Mouse (Mus musculus) intestine, postnatal 0 days (tissue): ENCODE data around the gene Derl3. TPM values are rescaled to one million over a fixed set of nuclear protein-coding genes. Genes with fewer than 3 reads are reported as not detected.
A peak's percentile ranks its signal among the peaks of the same experiment; 100 is the strongest.

Experiments used
- ATAC-seq: fragments of 200-750 bp; cut with Nextera tagmentation; 2 replicates; pipeline ENCODE4 v1.8.0; 2017; ENCODE audit warnings: mild to moderate bottlenecking, moderate TSS enrichment, moderate library complexity
- H3K27ac ChIP-seq: fragments of 300-500 bp; sonication (generic); 2 replicates; pipeline ENCODE4 v1.5.1; 2014; ENCODE audit warnings: mild to moderate bottlenecking, low read depth, low read length, moderate library complexity
- H3K27me3 ChIP-seq: fragments of 300-500 bp; sonication (generic); replicated peaks from 2 replicates; pipeline ENCODE4 v1.6.1; 2014; ENCODE audit warnings: low read length, mixed read lengths; ENCODE audit not compliant: control insufficient read depth, insufficient read depth
- H3K36me3 ChIP-seq: fragments of 300-500 bp; sonication (generic); 2 replicates; pipeline ENCODE4 v1.6.1; 2014; ENCODE audit warnings: mild to moderate bottlenecking, moderate library complexity; ENCODE audit not compliant: control insufficient read depth, insufficient read depth
- H3K4me1 ChIP-seq: fragments of 300-500 bp; sonication (generic); replicated peaks from 2 replicates; pipeline ENCODE4 v1.6.1; 2014; ENCODE audit warnings: antibody characterized with exemption, low read length, mixed read lengths; ENCODE audit not compliant: control insufficient read depth, insufficient read depth
- H3K4me2 ChIP-seq: fragments of 300-500 bp; sonication (generic); replicated peaks from 2 replicates; pipeline ENCODE4 v1.6.1; 2014; ENCODE audit warnings: low read depth, mild to moderate bottlenecking, moderate library complexity
- H3K4me3 ChIP-seq: fragments of 300-500 bp; sonication (generic); 2 replicates; pipeline ENCODE4 v1.5.1; 2014; ENCODE audit warnings: low read depth, low read length
- H3K9ac ChIP-seq: fragments of 300-500 bp; sonication (generic); 2 replicates; pipeline ENCODE4 v1.6.1; 2014; ENCODE audit warnings: mild to moderate bottlenecking, low read depth, low read length
- H3K9me3 ChIP-seq: fragments of 300-500 bp; sonication (generic); 2 replicates; pipeline ENCODE4 v1.6.1; 2016; ENCODE audit warnings: mixed run types; ENCODE audit not compliant: control insufficient read depth
- CTCF ChIP-seq: sonication (generic); IDR thresholded peaks from 2 replicates; pipeline ENCODE4 v1.5.1; 2016; ENCODE audit warnings: low read depth, mild to moderate bottlenecking, control low read depth, antibody characterized with exemption, moderate library complexity
- WGBS: fragments of 180-500 bp; shearing (Covaris S2); extraction: QIAGEN DNeasy Blood & Tissue Kit; methylation state at CpG from one replicate; pipeline ENCODE4 v1.1.7; 2014; 5-methylcytosine and 5-hydroxymethylcytosine counted together
- polyA plus RNA-seq: library from polyadenylated mRNA; unstranded; fragments of >200 nt; fragmentation: Nextera tagmentation; extraction: Ambion mirVana; gene quantifications from 2 replicates; pipeline ENCODE4 v1.2.1, GENCODE M21; 2015

The Derl3 gene
- polyA plus RNA-seq, 1 experiment from 2014 or later: 3.7 TPM

GRCm38 (mm10) chr10:75919026-75919425, 25.8 kb downstream of the Derl3 start:
- no peak overlapping the region for H3K9ac ChIP-seq
- no peak overlapping the region for H3K4me3 ChIP-seq
- H3K27me3 ChIP-seq: no peaks in the 10 kb centered on the region
- H3K4me1 ChIP-seq: 0 out of 2 replicates have a peak, but pooled peaks cover 3% of the 10 kb centered on the region
- ATAC-seq: no peak
- peaks cover 29% of the 10 kb centered on the region for H3K36me3 ChIP-seq
- 78% methylated on average over 5 of the region's 5 CpGs for WGBS
- no peaks in the 10 kb centered on the region for H3K9me3 ChIP-seq
- H3K27ac ChIP-seq: no peak overlapping the region
- TF ChIP-seq CTCF: no peak
- no peak overlapping the region for H3K4me2 ChIP-seq

- under 1% methylated on average over 76 of the region's 76 CpGs for WGBS
- peak within 1 kb of the TSS; percentile 82 for H3K4me2 ChIP-seq
- peaks cover 27% of the 10 kb centered on the region for H3K36me3 ChIP-seq
- no peak for TF ChIP-seq CTCF
- H3K27me3 ChIP-seq: no peaks in the 10 kb centered on the region
- H3K4me1 ChIP-seq: 0 out of 2 replicates have a peak, but pooled peaks cover 3% of the 10 kb centered on the region
- peak; percentile 90 for ATAC-seq
- H3K9ac ChIP-seq: peak within 1 kb of the TSS; percentile 86
- H3K27ac ChIP-seq: peak within 1 kb of the TSS; percentile 88
- H3K9me3 ChIP-seq: no peaks in the 10 kb centered on the region
- peak within 1 kb of the TSS; percentile 100 for H3K4me3 ChIP-seq
Measured at GRCm38 (mm10) chr10:75921026-75921725, 28.0 kb downstream of the Derl3 start, which contains the start of gene Smarcb1. Gene Smarcb1, minus strand, starts transcription at chr10:75921617.

- H3K36me3 ChIP-seq: peaks cover 24% of the 10 kb centered on the region
- ATAC-seq: no peak
- no peaks in the 10 kb centered on the region for H3K9me3 ChIP-seq
- no peaks in the 10 kb centered on the region for H3K27me3 ChIP-seq
- 0 out of 2 replicates have a peak, but pooled peaks cover 3% of the 10 kb centered on the region for H3K4me1 ChIP-seq
- TF ChIP-seq CTCF: no peak
- H3K4me2 ChIP-seq: peak overlapping the region; percentile 82
- H3K4me3 ChIP-seq: peak overlapping the region; percentile 100
- peak overlapping the region; percentile 88; the same call in 1 of the 2 replicates for H3K27ac ChIP-seq
- H3K9ac ChIP-seq: peak overlapping the region; percentile 86
- WGBS: 5% methylated on average over 22 of the region's 22 CpGs
Measured at GRCm38 (mm10) chr10:75921726-75922560, 28.7 kb downstream of the Derl3 start.

- H3K27me3 ChIP-seq: no peaks in the 10 kb centered on the region
- no peak overlapping the region for H3K9ac ChIP-seq
- no peak for ATAC-seq
- H3K36me3 ChIP-seq: peaks cover 25% of the 10 kb centered on the region; the same call in 1 of the 2 replicates
- no peak overlapping the region for H3K4me2 ChIP-seq
- TF ChIP-seq CTCF: peak; percentile 54
- H3K9me3 ChIP-seq: no peaks in the 10 kb centered on the region
- WGBS: 70% methylated on average over 2 of the region's 2 CpGs
- H3K4me3 ChIP-seq: no peak overlapping the region
- H3K27ac ChIP-seq: no peak overlapping the region
- 0 out of 2 replicates have a peak, but pooled peaks cover 3% of the 10 kb centered on the region for H3K4me1 ChIP-seq
Measured at GRCm38 (mm10) chr10:75924324-75924723, 31.1 kb downstream of the Derl3 start.

GRCm38 (mm10) chr10:75926396-75926795, 33.2 kb downstream of the Derl3 start:
- WGBS: 77% methylated on average over 13 of the region's 13 CpGs
- Histone ChIP-seq H3K4me3 (no peak overlapping the region), H3K27ac (no peak overlapping the region), H3K9me3 (no peaks in the 10 kb centered on the region), H3K4me2 (no peak overlapping the region), H3K36me3 (peaks cover 25% of the 10 kb centered on the region; the same call in 1 of the 2 replicates), H3K9ac (no peak overlapping the region), H3K27me3 (peaks cover 3% of the 10 kb centered on the region; the same call in 1 of the 2 replicates), H3K4me1 (0 out of 2 replicates have a peak, but pooled peaks cover 3% of the 10 kb centered on the region)
- ATAC-seq: no peak
- no peak for TF ChIP-seq CTCF

- Histone ChIP-seq H3K4me3 (no peak overlapping the region), H3K4me1 (no peaks in the 10 kb centered on the region; the same call in 1 of the 2 replicates), H3K36me3 (peaks cover 13% of the 10 kb centered on the region; the same call in 1 of the 2 replicates), H3K9me3 (no peaks in the 10 kb centered on the region), H3K27ac (no peak overlapping the region), H3K9ac (no peak overlapping the region), H3K27me3 (peaks cover 11% of the 10 kb centered on the region; the same call in 1 of the 2 replicates), H3K4me2 (peak overlapping the region; percentile 21; the same call in 1 of the 2 replicates)
- 21% methylated on average over 6 of the region's 6 CpGs for WGBS
- no peak for TF ChIP-seq CTCF
- no peak for ATAC-seq
Measured at GRCm38 (mm10) chr10:75930304-75930703, 37.1 kb downstream of the Derl3 start.
